Mouse (Mus musculus): ENCODE measurements around the gene Asap3.
A peak's percentile ranks its signal among the peaks of the same experiment; 100 is the strongest.

Gene Asap3

DNA sequence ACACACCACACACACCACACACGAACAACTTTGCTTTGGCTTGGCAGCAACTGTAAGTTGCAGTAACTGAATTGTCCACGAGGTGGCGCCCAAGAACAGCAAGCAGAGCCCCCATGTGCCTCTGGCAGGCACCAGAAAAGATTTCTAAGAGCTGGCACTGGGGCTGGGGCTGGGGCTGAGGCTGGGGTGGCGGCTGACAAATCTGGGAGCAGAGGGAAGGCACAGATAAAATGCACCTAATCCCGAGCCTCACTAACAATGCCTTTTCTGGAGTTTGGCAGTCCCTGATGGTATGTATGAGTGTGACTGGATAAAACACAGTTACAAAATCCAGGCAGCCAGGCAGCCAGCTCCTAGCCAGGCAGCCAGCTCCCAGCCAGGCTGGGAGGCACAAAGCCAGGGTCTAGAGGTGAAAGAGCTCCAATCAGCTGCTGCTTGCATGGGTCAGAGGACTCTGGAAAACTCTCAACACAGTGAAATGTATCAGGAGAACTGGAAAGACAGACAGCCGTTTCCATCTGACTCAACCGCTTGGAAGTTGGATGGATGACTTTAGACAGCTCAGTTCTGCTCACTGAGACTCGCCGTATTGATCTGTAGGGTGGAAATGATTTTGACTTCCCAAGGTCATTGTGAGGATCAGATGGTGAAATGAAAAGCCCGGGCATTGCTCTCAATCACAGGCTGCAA, 54.5 kb downstream of the Asap3 start:
- DNase-seq = peak; percentile 91 to 96

DNA sequence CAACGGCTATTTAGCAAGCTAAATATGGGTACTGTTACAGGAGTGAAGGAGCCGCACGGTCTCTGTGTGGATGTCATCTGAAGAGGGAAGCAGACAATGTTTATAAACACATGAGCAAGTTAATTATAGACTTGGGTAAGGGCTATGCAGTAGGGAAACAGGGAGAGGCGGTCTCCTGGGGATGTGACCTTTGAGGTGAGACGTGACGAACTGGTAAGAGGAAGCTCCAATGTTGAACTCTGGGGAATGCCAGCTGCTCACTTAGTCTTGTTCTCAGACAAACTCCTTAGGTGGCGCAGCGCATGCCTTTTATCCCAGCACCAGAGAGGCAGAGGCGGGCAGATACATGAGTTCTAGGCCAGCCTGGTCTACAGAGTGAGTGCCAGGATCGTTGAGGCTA, 55.7 kb downstream of the Asap3 start:
- no peak for DNase-seq

GRCm38 (mm10) chr4:136263555-136263954, 57.4 kb downstream of the Asap3 start:
- DNase-seq = no peak

DNA sequence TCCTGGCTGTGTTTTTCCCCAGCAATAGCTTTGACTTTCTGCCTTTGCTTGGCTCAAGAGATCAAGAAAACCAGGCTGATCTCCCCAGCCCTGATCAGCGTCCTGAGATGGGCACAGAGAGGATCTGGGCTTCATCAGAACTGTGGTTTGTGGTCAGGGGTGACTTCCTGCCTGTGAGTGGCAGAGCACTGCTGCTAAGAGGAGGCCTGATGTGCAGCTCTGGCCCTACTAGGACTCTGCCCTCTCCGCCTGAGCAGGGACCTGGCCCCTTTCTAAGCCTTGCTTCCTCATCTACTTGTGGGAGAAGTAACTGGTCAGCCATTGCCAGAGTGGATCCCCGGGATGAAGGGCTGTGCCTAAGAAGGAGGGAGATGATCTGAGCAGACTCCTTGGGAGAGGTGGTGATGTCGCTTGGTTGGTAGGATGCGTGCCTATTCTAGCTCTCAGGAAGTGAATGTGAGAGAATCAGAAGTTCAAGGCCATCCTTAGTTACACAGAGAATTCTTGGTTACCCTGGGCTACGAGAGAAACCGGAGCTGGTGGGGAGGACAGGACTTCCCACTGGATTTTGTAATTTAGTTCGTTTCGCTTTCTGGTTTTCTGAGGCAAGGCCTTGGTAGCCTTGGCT, 60.7 kb downstream of the Asap3 start:
- DNase-seq = no peak

DNA sequence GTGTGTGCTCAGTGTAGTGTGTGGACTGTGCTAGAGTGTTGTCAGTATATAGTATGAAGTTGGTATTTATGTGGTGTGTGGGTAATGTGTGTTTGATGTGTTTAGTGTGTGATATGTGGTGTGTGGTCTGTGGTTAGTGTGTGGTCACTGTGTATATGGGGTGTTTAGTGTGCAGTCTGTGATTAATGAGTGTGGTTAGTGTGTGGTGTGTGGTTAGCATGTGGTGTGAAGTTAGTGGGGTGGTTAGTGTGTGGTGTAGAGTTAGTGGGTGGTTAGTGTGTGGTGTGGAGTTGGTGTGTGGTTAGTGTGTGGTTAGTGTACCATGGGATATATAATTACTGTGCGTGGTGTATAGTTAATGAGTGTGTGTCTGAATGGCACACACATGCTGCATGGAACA, 62.7 kb downstream of the Asap3 start:
- no peak for DNase-seq

DNA sequence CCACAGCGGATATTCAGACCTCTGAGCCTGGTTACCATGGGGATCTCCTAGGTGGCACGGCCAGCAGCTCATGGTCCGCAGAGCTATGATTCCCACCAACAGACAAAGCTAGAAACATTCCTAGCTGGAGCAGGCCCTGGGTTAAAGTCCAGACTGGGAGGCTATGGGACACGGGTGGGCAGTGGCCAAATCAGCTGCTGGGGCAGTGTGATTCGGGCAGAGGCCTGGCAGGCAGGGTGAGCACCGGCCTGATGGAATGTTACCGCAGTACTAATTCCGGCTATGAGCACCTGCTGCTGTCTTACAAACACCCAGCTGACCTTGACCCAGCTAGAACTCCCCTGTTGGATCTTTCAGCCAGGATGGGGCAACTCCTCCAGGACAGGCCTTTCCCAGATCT, 64.5 kb downstream of the Asap3 start:
- DNase-seq = no peak

GRCm38 (mm10) chr4:136281097-136281496, 74.9 kb downstream of the Asap3 start:
- no peak for DNase-seq

GRCm38 (mm10) chr4:136281611-136282010, 75.4 kb downstream of the Asap3 start:
- no peak for DNase-seq

- DNase-seq = no peak
Measured at GRCm38 (mm10) chr4:136282621-136283480, 76.7 kb downstream of the Asap3 start.

GRCm38 (mm10) chr4:136283783-136284182, 77.6 kb downstream of the Asap3 start:
- DNase-seq = peak; percentile 54 to 61

DNA sequence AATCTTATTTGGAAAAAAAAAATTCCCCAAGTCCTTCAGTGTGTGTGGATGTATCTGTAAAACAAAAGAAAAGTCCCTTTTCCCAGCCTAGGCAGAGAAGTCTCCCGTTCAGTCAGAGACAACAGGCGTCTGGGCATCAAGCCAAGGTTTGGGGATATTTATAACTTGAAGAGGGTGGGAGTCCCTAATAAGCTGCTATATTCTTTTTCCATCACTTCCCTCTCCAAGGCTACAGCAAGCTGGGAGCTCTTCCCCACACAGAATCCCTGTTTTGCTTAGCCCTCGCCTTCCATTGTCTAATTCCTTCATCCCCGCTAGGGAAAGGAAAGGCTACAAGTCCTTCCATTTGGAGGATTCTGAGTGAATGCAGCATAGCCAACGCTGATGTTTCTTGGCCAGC, 78.3 kb downstream of the Asap3 start, which contains the start of gene Zfp46:
Gene Zfp46 (plus strand): TSS at position 229 of the 400 bp plus-strand sequence.
- DNase-seq = peak; percentile 90 to 94

DNA sequence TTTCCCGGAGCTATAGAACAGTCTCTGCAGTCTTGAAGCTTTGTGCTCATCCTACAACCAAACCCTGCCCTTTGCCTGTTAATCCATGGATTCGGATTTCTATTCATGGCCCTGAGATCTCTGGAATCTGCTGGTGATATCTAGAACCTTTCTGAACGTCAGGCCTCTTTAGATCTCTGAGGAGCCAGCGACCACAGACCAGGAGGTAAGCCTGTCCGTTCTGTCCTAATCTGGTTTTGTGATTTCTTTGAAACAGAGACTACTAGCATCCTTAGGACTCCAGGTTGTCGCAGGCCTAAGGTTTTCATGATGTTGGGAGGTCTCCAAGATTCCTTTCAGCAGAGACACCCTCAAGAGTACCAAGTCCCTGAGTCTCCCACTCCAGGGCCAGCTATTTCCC, 78.7 kb downstream of the Asap3 start:
- peak in 1 of 2 experiments; percentile 45 for DNase-seq

DNA sequence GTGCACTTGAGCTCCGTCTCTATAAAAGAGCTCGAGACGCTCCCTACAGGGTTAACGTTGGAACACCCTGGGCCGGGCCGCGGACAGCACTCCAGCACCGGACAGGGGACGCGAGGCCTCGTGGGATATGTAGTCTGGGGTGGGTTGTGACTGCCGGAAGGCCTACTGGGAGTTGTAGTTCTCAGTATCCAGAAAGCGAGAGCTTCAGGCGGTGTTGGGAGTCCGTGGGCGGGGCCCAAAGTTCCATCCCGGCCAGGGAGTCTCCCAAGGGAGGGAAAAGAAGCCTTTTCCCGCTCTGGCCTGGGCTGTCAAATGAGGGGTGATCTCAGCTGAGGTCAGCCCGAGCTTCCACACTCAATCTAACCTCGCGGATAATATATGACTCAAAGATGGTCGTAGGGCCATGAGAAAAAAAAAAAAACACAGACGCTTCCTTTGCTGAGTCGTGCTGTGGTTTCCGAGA, 79.2 kb downstream of the Asap3 start:
- peak; percentile 92 to 94 for DNase-seq

GRCm38 (mm10) chr4:136285811-136286371, 79.7 kb downstream of the Asap3 start:
- peak; percentile 97 to 98 for DNase-seq

DNA sequence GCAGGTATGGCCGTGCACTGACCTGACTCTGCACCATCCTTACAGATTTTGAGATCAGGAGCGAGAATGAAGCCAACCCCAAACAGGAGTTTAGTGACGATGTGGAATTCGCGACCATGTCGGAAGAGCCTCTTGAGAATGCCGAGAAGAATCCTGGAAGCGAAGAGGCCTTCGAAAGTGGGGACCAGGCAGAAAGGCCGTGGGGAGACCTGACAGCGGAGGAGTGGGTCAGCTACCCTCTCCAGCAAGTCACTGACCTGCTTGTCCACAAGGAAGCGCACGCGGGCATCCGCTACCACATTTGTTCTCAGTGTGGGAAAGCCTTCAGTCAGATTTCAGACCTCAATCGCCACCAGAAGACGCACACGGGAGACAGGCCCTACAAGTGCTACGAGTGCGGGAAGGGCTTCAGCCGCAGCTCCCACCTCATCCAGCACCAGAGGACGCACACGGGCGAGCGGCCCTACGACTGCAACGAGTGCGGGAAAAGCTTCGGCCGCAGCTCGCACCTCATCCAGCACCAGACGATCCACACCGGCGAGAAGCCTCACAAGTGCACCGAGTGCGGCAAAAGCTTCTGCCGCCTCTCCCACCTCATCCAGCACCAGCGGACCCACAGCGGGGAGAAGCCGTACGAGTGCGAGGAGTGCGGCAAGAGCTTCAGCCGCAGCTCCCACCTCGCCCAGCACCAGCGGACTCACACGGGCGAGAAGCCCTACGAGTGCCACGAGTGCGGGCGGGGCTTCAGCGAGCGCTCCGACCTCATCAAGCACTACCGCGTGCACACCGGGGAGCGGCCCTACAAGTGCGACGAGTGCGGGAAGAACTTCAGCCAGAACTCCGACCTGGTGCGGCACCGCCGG, 84.0 kb downstream of the Asap3 start:
- DNase-seq = no peak

GRCm38 (mm10) chr4:136290781-136291595, 84.8 kb downstream of the Asap3 start:
- no peak for DNase-seq

DNA sequence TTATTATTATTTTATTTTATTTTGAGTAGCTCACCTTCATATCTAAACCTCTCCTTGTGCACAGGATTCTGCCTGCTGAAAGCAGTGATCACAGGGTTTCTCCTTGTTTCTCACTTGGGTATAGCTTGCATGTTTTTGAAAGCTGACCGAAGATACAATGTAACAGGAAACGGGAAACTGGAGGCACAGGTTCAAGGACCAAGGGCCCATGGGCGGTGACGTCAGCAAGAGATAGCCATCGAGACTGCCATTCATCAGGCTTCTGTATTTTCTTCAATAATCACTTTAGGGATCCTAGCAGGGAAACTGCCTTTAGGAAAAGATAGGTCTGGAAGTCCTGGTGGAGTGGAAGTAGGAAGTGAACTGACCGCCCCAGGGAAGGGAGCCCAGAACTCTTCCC, 85.5 kb downstream of the Asap3 start:
- no peak for DNase-seq

Data from cerebellum, postnatal 14 days (tissue).